Mouse (Mus musculus) testis, postnatal 10 days (tissue): ENCODE measurements around the gene Atf6.

Experiments
- DNase-seq: peaks from one replicate; pipeline ENCODE4 v3.0.0; 2021; ENCODE audit warnings: low spot score

Atf6 gene

GRCm38 (mm10) chr1:170882915-170883485 lies 15.4 kb upstream of the Atf6 start:
- peak; percentile 25 for DNase-seq

DNA sequence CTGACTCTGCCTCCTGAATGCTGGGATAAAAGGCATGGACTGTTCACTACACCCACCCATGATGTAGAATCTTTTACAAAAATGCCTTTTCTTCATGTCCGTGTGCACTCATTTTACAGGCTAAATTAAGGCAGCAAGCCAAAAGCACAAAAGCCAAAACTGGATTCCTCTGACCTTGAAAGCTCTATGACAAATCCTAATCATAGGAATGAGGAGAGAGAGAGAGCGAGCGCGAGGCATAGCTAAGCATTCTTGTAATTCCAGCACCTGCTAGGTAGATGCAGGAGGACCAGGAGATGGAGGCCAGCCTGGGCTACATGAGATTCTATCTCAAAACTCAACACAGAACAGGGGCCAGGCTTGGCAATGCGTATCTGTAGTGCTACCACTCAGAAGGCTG lies 9.3 kb upstream of the Atf6 start:
- DNase-seq = no peak

GRCm38 (mm10) chr1:170875676-170876075 lies 8.1 kb upstream of the Atf6 start:
- no peak for DNase-seq

- no peak for DNase-seq
Observed at GRCm38 (mm10) chr1:170871961-170872360, 4.4 kb upstream of the Atf6 start.

GRCm38 (mm10) chr1:170871402-170871801 lies 3.8 kb upstream of the Atf6 start:
- no peak for DNase-seq

DNA sequence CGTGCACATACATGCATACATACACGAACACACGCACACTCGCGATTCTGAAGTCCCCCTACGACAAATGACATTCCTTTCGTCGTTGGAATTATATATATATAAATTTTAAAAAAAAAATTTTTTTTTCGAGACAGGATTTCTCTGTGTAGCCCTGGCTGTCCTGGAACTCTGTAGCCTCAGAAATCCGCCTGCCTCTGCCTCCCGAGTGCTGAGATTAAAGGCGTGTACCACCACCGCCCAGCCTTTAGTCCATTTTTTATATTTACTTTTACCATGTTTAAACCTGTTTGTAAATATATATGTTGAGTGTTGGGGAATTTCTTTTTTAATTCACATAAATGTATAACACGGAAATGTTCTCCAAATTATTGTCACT lies 1.3 kb upstream of the Atf6 start:
- no peak for DNase-seq

DNA sequence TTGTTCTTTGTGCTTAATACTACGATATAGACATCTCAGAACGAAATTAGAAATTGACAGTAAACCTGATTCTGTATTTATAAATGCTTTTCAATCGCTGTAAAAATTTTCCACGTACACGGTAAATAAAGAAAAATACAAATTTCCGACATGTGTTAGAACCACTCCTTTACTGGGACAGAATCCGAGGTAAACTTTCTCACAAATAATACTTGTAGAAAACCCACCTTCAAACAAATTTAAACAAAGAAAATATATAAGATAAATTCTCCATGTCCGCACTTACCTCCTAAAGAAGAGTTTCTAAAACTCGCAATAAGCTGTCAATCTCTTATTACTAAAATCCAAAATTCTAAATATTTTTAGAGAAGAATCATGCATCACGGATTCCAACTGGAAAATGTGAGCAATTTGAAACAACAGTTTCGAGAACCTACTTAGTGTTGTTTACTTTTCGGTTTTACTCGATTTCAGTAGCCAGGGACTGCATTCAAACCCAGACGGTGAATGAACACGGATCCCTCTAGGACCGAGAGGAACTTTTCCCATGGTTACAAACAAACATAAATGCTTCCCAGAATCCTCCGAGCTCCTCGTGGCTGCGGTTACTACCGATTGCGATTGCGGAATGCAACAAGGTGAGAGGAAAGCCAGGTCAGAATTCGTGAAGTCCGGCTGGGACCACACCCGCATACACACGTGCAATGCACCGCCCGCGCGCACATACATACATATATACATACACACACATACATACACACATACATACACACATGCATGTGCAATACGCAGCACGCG lies 735 bp upstream of the Atf6 start:
- peak; percentile 68 for DNase-seq

GRCm38 (mm10) chr1:170866992-170867690 lies 430 bp downstream of the Atf6 start:
- no peak for DNase-seq

DNA sequence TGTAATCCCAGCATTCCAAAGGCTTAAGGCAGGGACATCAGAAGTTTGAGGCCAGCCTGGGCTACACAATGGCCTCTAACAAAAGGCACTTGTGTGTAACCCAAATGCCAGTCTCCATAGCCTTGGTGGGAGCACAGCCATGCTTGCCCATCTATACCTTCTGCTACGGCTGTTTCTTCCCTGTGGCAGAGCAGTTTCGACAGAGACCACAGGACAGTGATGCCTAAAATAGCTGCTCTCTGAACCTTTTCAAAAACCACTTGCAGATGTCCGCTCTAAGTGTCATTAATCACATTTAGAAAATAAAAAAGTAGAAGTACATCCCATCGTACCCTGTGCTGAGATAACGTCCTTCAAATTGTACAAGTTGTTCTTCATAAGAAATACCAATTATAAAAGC lies 2.2 kb downstream of the Atf6 start:
- no peak for DNase-seq

DNA sequence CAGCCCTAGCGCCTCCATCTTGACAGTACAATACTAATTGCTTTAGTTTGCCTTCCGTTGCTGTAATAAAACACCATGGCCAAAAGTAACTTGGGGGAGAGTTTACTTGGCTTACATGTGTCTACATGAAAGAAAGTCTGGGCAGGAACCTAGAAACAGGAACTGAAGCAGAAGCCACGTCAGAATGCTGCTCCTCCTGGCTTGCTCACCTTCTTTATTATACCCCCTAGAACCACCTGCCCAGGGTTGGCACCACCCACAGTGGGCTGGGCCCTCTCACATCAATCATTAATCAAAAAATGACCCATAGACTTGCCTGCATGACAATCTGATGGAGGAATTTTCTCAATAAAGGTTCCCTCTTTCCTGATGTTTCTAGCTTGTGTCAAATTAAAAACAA lies 2.8 kb downstream of the Atf6 start:
- DNase-seq = no peak

- DNase-seq = no peak
Observed at GRCm38 (mm10) chr1:170864234-170864633, 3.3 kb downstream of the Atf6 start.

DNA sequence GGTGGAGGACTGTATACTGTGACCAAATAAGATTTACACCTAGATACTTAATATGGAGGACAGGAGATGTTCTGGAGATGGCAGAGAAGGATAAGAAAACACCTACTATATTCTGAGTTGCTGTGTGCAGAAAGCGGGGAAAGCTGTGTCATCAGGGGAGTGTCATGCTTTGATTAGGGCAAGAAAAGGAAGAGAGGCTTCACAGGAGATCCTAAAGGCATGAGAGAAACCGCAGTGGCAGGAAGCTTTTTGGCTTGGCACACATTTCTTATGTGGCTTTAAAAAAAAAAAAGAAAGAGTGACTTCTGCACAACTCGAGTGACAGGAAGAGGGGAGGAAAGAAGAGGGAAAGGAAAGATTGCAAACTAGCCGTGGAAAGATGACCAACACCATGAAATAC lies 4.5 kb downstream of the Atf6 start:
- no peak for DNase-seq

DNA sequence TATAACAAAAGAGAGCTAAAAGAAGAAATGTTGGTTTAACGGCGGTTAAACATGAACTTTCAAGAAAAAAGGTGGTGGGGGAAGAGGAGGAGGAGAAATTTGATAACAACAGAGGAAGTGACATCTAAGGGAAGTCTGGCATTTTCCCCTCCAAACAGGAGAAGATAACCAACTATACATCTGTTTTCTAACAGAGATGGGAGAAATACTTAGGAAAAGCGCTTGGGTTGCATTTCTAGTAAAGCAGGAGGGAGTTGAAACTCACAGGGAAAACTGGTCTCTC lies 5.2 kb downstream of the Atf6 start:
- DNase-seq = no peak

DNA sequence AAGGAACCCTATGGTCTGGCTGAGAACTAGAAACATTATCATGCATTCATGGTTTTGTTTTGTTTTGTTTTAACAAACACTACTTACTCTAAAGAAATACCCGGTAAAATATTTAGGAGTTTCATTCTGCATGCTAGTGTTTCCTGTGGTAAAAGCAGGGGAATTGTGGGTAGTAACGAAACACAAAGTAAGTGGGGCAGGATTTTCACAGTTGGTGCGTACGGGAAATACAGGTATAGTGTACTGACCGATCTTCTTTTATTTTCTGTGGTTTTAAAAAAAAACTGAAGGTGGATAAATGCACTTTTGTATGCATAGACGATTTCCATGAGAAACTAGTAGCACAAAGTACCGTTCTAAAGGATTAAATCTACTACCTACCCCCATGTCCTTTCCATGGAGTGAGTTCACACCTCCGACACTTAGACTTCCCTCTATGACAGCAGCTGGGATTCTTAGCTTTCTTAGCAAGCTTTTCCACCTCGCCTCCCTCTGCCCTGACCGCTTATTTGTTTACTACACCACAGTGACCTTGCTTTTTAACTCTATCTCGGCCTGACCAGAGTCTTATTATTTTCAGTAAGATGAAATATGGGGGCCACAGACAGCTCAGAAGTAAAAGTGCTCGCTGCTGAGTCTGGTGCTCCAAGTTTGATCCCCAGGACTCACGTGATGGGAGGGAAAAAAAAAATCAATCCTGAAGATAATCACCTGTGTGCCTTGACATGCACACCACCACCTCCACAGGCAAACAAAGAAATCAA lies 5.7 kb downstream of the Atf6 start:
- DNase-seq = no peak

DNA sequence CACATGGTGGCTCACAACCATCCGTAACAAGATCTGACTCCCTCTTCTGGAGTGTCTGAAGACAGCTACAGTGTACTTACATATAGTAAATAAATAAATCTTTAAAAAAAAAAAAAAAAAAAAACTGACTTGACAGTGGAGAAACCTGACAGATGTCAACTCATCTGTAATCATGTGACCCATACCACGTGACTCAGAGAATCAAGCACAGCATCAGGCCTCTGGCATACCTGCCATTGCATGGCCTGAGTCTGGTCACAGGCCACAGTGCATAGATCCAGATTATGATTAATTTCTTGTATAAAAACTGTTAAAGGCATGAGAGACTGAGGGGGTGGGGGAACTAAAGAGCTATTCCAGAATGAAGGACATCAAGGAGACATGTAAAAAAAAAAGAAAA lies 8.7 kb downstream of the Atf6 start:
- no peak for DNase-seq

- no peak for DNase-seq
Observed at GRCm38 (mm10) chr1:170857369-170857768, 10.2 kb downstream of the Atf6 start.

DNA sequence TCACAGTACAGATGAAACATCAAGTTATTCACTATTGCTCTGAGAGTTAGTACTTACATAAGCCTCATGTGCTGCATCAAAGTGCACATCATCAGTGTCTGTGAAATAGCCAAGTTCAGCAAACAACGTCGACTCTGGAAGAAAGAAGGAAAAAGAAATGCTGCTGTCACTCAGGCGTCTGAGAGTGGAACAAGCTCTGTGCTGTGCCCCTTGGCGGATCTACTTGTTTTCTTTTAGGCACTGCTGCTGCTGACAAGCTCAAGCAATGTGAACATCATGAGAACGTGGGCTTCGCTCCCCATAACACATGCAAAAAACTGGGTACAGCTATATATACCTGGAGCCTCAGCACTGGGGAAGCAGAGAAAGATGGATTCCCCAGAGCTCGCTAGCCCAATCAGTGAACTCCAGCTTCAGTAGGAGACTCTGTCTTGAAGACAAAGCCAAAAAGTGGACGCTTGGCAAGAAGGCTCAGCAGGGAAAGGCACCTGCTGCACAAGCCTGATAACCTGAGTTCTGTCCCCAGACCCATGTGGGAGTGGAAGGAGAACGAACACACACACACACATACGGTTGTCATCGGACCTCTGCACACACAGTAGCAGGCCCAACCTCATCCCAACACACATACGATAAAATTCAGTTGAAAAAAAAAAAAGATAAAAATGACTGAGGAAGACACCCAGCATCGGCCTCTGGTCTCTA lies 12.4 kb downstream of the Atf6 start:
- DNase-seq = no peak

DNA sequence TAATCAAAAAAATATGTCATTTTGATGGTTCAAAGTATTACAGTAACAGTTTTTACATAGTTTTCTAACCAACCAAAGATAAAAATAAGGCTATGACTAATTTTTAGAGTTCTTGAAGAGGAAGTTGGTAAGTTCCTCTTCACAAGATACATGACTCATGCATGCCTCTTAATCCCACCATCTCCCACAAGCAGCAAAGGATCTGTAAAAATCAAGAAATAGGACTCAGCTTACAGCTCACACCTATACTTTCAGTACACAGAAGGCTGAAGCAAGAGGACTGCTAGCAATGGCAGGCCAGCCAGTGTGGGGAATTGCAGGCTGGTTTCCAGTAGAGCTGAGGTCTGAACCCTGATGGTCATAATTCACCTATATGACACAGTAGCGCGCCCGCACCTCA lies 14.0 kb downstream of the Atf6 start:
- no peak for DNase-seq

- DNase-seq = no peak
Observed at GRCm38 (mm10) chr1:170850637-170851624, 16.6 kb downstream of the Atf6 start.

- no peak for DNase-seq
Observed at GRCm38 (mm10) chr1:170850007-170850406, 17.6 kb downstream of the Atf6 start.
